Mouse (Mus musculus) liver, postnatal 0 days (tissue): ENCODE measurements at regions not wholly inside any gene's neighbourhood (a gene's known extent, or its start where the extent isn't known, plus 50 kb on each side); places are given as distances from the start of the nearest gene placed in this dataset.

Source experiments
- ATAC-seq: fragments of 200-750 bp; cut with Nextera tagmentation; 2 replicates; pipeline ENCODE4 v1.8.0; 2017; ENCODE audit warnings: mild to moderate bottlenecking, moderate library complexity
- DNase-seq: peaks from one replicate; pipeline ENCODE4 v3.0.0-alpha.2; 2016
- H3K27ac ChIP-seq: fragments of 300-500 bp; sonication (generic); 2 replicates; pipeline ENCODE4 v1.5.1; 2014; ENCODE audit warnings: antibody characterized with exemption, moderate library complexity, mild to moderate bottlenecking, low read depth
- H3K27me3 ChIP-seq: fragments of 300-500 bp; sonication (generic); 2 replicates; pipeline ENCODE4 v1.6.1; 2014; ENCODE audit warnings: low read length, control low read depth, mixed read lengths; ENCODE audit not compliant: insufficient read depth
- H3K36me3 ChIP-seq: fragments of 300-500 bp; sonication (generic); replicated peaks from 2 replicates; pipeline ENCODE4 v1.6.1; 2014; ENCODE audit warnings: mild to moderate bottlenecking, control low read depth, low read length, moderate library complexity, mixed read lengths; ENCODE audit not compliant: insufficient read depth
- H3K4me1 ChIP-seq: fragments of 300-500 bp; sonication (generic); 2 replicates; pipeline ENCODE4 v1.6.1; 2014; ENCODE audit warnings: antibody characterized with exemption, mild to moderate bottlenecking, control low read depth; ENCODE audit not compliant: insufficient read depth
- H3K4me2 ChIP-seq: fragments of 300-500 bp; sonication (generic); 2 replicates; pipeline ENCODE4 v1.6.1; 2014; ENCODE audit warnings: low read depth, mild to moderate bottlenecking, low read length, moderate library complexity, mixed read lengths
- H3K4me3 ChIP-seq: fragments of 300-500 bp; sonication (generic); 2 replicates; pipeline ENCODE4 v1.5.1; 2014; ENCODE audit warnings: low read depth, low read length
- H3K9ac ChIP-seq: fragments of 300-500 bp; sonication (generic); replicated peaks from 2 replicates; pipeline ENCODE4 v1.6.1; 2014; ENCODE audit warnings: mild to moderate bottlenecking, moderate library complexity
- H3K9me3 ChIP-seq: fragments of 300-500 bp; sonication (generic); 2 replicates; pipeline ENCODE4 v1.6.1; 2016; ENCODE audit warnings: mild to moderate bottlenecking, control low read depth, low read length, mixed read lengths
- CTCF ChIP-seq: sonication (generic); IDR thresholded peaks from 2 replicates; pipeline ENCODE4 v1.5.1; 2016; ENCODE audit warnings: antibody characterized with exemption, low read depth
- EP300 ChIP-seq: IDR thresholded peaks from 2 replicates; pipeline ENCODE4 v1.6.1; 2016; ENCODE audit warnings: antibody characterized with exemption, low read depth, mild to moderate bottlenecking
- WGBS: fragments of 180-500 bp; shearing (Covaris S2); extraction: QIAGEN DNeasy Blood & Tissue Kit; methylation state at CpG from one replicate; pipeline ENCODE4 v1.1.7; 2014; ENCODE audit not compliant: insufficient replicate concordance; 5-methylcytosine and 5-hydroxymethylcytosine counted together

DNA sequence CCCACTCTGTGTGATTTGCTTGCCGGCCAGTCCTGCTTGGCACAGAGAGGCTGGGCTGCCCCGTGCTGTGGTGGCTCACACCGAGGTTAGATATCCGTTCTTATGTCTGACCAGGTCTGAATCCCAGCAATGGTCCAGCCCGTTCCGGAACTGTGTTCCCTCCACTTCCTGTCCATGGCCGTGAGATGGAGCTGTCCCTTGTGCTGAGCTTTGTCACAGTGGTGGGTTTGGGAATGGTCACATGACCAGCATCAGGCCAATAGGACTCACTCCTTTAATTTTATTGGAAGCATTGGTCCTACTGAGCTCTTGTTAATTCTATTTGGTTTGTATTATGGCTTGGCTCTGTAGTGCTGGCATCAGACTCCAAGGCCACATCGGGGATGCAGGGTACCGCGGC lies 132.9 kb upstream of the Zfp64 start:
- no peak for ATAC-seq
- H3K27ac ChIP-seq: no peak overlapping the region
- H3K36me3 ChIP-seq: no peaks in the 10 kb centered on the region
- no peaks in the 10 kb centered on the region for H3K27me3 ChIP-seq
- DNase-seq: no peak
- H3K4me2 ChIP-seq: no peak overlapping the region
- H3K9ac ChIP-seq: no peak overlapping the region
- H3K4me3 ChIP-seq: no peak overlapping the region
- 0 out of 2 replicates have a peak, but pooled peaks cover 2% of the 10 kb centered on the region for H3K4me1 ChIP-seq
- TF ChIP-seq EP300 (no peak), CTCF (no peak)
- WGBS: 75% methylated on average over 10 of the region's 10 CpGs
- peaks cover 2% of the 10 kb centered on the region; the same call in 1 of the 2 replicates for H3K9me3 ChIP-seq

DNA sequence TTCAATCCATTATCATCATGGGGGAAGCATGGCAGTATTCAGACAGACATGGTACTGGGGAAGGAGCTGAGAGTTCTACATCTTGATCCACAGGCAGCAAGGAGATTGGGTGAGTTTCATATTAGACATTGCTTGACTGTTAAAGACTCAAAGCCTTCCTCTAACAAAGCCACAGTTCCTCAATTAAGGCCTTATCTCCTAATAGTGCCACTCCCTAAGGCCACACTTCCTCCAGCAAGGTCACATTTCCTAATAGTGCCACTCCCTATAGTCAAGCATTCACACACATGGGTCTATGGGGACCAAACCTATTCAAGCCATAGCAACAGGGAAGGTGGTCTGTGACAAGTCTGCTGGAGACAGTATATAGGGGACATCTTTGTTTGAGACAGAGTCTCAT lies 115.9 kb upstream of the Zfp64 start:
- H3K27me3 ChIP-seq: no peaks in the 10 kb centered on the region
- no peak for ATAC-seq
- H3K27ac ChIP-seq: no peak overlapping the region
- H3K4me3 ChIP-seq: no peak overlapping the region
- no peak overlapping the region for H3K4me2 ChIP-seq
- no peaks in the 10 kb centered on the region for H3K4me1 ChIP-seq
- H3K9ac ChIP-seq: no peak overlapping the region
- H3K9me3 ChIP-seq: peaks cover 3% of the 10 kb centered on the region; the same call in 1 of the 2 replicates
- TF ChIP-seq CTCF (no peak), EP300 (no peak)
- H3K36me3 ChIP-seq: no peaks in the 10 kb centered on the region
- no peak for DNase-seq

DNA sequence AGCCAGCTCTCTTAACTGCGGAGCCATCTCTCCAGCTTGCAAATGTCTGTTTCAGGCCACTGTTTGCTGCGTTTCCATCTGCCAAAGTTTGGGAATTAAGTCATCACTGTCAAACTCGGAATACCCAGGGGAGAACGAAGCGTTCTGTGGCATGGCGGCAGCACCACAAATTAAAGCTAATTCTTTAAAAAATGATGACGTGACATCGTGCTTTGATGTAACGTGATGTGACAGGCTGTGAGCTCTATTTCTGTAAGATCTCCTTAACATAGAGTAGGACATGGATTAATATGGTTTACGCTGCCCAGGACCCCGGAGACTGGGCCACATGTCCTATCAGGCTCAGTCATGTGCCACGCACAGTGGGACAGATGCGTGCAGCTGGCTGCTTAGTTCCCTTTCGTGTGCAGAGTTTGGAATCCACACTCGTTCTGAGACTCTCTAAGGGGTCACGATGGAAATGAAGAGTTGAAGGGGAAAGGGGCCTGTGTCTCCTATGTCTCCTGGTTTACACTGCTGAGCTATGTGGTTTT lies 109.8 kb upstream of the Zfp64 start:
- Histone ChIP-seq H3K36me3 (no peaks in the 10 kb centered on the region), H3K27me3 (no peaks in the 10 kb centered on the region), H3K9ac (no peak overlapping the region), H3K4me3 (no peak overlapping the region), H3K4me1 (no peaks in the 10 kb centered on the region), H3K27ac (no peak overlapping the region), H3K4me2 (no peak overlapping the region), H3K9me3 (no peaks in the 10 kb centered on the region)
- no peak for ATAC-seq
- no peak for TF ChIP-seq CTCF
- TF ChIP-seq EP300: no peak
- no peak for DNase-seq
- WGBS: 83% methylated on average over 16 of the region's 16 CpGs

DNA sequence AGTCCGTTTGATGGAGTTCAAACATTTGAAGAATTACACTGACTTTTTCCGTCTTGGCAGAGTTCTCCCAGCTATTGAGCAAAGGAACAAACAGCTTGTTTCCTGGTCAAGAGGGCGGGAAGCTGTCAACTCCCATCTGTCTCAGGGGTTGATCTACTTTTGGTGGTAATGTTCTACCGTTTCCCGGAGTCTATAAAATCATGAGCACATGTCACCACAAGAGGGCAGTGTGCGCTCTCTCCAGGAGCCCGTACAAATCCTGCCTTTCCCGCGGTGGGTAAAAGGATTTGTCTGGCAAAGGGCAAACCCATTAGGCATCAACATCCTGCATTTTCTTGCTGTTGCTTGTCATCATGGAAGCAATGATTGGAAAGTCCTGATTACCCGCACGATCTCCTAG lies 106.1 kb upstream of the Zfp64 start:
- H3K9ac ChIP-seq: no peak overlapping the region
- no peak overlapping the region; the same call in 1 of the 2 replicates for H3K4me2 ChIP-seq
- DNase-seq (peak; percentile 79), ATAC-seq (no peak)
- no peak overlapping the region for H3K4me3 ChIP-seq
- WGBS: 7% methylated on average over 11 of the region's 11 CpGs
- H3K36me3 ChIP-seq: no peaks in the 10 kb centered on the region
- no peaks in the 10 kb centered on the region for H3K27me3 ChIP-seq
- TF ChIP-seq CTCF (peak; percentile 87), EP300 (no peak)
- no peaks in the 10 kb centered on the region for H3K4me1 ChIP-seq
- H3K27ac ChIP-seq: no peak overlapping the region
- H3K9me3 ChIP-seq: 0 out of 2 replicates have a peak, but pooled peaks cover 2% of the 10 kb centered on the region

DNA sequence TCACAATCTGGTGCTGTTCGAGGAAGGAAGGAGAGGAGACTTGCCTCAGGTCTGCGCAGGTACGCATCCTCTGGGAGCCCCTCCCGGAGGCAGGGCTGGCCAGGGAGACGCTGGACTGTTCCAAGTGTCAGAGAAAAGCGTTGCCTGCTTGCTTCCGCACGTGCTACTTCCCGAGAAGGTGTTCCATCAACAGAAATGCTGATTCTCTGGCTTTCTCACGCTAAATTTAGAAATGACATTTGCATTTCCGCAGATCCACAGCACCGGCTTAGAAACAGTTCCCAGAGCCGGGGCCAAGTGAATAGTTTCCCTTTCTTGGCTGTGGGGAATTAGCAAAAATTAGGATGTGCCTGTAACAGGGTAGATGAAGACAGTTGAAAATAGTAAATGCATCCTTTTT lies 105.1 kb upstream of the Zfp64 start:
- ATAC-seq (no peak), DNase-seq (no peak)
- H3K27me3 ChIP-seq: no peaks in the 10 kb centered on the region
- H3K9ac ChIP-seq: no peak overlapping the region
- no peak overlapping the region for H3K27ac ChIP-seq
- H3K4me2 ChIP-seq: no peak overlapping the region
- H3K9me3 ChIP-seq: 0 out of 2 replicates have a peak, but pooled peaks cover 2% of the 10 kb centered on the region
- H3K36me3 ChIP-seq: no peaks in the 10 kb centered on the region
- H3K4me3 ChIP-seq: no peak overlapping the region
- TF ChIP-seq EP300 (no peak), CTCF (no peak)
- 55% methylated on average over 13 of the region's 13 CpGs for WGBS
- H3K4me1 ChIP-seq: no peaks in the 10 kb centered on the region

DNA sequence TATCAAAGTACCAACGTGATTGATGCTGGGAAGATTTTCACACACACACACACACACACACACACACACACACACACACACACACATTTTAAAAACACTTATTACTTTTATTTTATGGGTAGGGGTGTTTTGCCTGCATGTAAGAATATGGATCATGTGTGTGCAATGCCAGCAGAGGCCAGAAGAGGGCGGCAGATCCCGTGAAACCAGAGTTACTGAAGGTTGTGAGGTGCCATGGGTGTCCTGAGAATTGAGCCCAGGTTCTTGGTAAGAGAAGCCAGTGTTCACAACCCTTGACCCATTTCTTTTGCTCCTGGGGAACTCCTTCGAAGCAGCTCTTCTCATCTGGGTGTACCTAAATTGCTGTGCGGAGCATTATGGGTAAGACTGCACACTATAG lies 102.4 kb upstream of the Zfp64 start:
- H3K4me1 ChIP-seq: no peaks in the 10 kb centered on the region
- no peak overlapping the region for H3K27ac ChIP-seq
- no peak overlapping the region for H3K4me3 ChIP-seq
- peak; percentile 47 for TF ChIP-seq CTCF
- TF ChIP-seq EP300: no peak
- no peaks in the 10 kb centered on the region for H3K27me3 ChIP-seq
- DNase-seq: no peak
- H3K36me3 ChIP-seq: no peaks in the 10 kb centered on the region
- H3K9me3 ChIP-seq: 0 out of 2 replicates have a peak, but pooled peaks cover 2% of the 10 kb centered on the region
- ATAC-seq: no peak
- H3K4me2 ChIP-seq: no peak overlapping the region
- H3K9ac ChIP-seq: no peak overlapping the region
- 66% methylated on average over 5 of the region's 5 CpGs for WGBS

DNA sequence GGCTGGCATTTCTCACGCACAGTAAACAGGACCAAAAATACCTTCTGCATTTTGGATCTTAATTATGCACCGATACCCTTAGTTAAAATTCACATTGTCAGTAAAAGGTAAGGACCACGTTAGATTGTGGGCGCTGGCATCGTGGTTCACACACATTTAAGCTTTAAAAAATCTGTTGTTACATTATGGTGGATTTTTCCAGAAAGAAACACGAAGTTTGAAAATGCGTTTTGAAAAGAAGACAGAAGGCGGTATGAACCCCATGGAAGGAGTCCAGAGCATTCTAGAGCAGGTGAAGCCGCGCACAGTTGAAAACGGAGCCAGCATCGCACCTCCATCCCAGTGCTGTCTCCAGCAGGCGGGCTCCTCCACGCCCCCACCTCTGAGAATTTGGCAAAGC lies 94.6 kb upstream of the Zfp64 start:
- H3K4me3 ChIP-seq: no peak overlapping the region
- no peaks in the 10 kb centered on the region for H3K9me3 ChIP-seq
- no peak overlapping the region for H3K4me2 ChIP-seq
- TF ChIP-seq EP300 (no peak), CTCF (no peak)
- H3K27ac ChIP-seq: no peak overlapping the region
- WGBS: 78% methylated on average over 14 of the region's 14 CpGs
- ATAC-seq: no peak
- H3K27me3 ChIP-seq: no peaks in the 10 kb centered on the region
- H3K4me1 ChIP-seq: no peaks in the 10 kb centered on the region
- no peak for DNase-seq
- no peak overlapping the region for H3K9ac ChIP-seq
- no peaks in the 10 kb centered on the region for H3K36me3 ChIP-seq
